Mouse (Mus musculus): ENCODE results near the gene Nav3. TPM values are rescaled to one million over a fixed set of nuclear protein-coding genes. Genes with fewer than 3 reads are reported as not detected.

Nav3 gene
- polyA plus RNA-seq, 1 experiment = not detected

- Histone ChIP-seq H3K4me1 (ENCODE audit: control insufficient read depth, insufficient read depth, low read length) (no peaks in the 10 kb centered on the region), H3K4me3 (ENCODE audit: insufficient read depth, low read length) (no peak overlapping the region), H3K27ac (ENCODE audit: insufficient read depth, low read depth, low read length) (no peak overlapping the region)
- no peak for TF ChIP-seq POLR2A (IDR thresholded peaks at IDR 0.05; ENCODE audit: borderline replicate concordance, low read depth, low read length)
These were observed 24.9 kb downstream of the Nav3 start for GRCm38 (mm10) chr10:110431078-110431477.

DNA sequence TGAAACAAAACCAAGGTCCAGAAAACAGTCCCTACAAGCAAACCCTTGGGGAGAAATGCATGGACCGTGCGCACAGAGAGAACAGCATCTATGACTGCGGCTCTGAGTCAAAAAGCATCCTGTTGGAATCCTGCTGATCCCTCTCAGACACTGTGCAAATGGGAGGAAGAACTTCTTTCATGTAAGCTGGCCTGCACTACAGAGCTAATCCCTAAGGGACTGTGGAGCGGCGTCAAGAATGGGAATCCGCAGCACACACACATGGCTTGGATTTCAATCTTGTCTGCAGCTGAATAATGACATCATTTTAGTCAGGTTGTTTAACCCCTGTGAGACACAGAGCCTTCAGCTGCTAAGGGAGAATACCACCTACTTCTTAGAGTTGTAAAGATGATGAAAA lies 26.4 kb downstream of the Nav3 start:
- Histone ChIP-seq H3K4me1 (ENCODE audit: control insufficient read depth, insufficient read depth, low read length) (no peaks in the 10 kb centered on the region), H3K27ac (ENCODE audit: insufficient read depth, low read depth, low read length) (no peak overlapping the region), H3K4me3 (ENCODE audit: insufficient read depth, low read length) (no peak overlapping the region)
- TF ChIP-seq POLR2A (IDR thresholded peaks at IDR 0.05; ENCODE audit: borderline replicate concordance, low read depth, low read length) (no peak), CTCF (IDR thresholded peaks at IDR 0.05; ENCODE audit: low read depth, low read length) (no peak)

- no peak overlapping the region for H3K27ac ChIP-seq (ENCODE audit: insufficient read depth, low read depth, low read length)
- no peaks in the 10 kb centered on the region for H3K4me1 ChIP-seq (ENCODE audit: control insufficient read depth, insufficient read depth, low read length)
- no peak overlapping the region for H3K4me3 ChIP-seq (ENCODE audit: insufficient read depth, low read length)
- TF ChIP-seq POLR2A (IDR thresholded peaks at IDR 0.05; ENCODE audit: borderline replicate concordance, low read depth, low read length) (no peak), CTCF (IDR thresholded peaks at IDR 0.05; ENCODE audit: low read depth, low read length) (no peak)
These were observed 27.0 kb downstream of the Nav3 start for GRCm38 (mm10) chr10:110429052-110429451.

- TF ChIP-seq CTCF (IDR thresholded peaks at IDR 0.05; ENCODE audit: low read depth, low read length) (no peak), POLR2A (IDR thresholded peaks at IDR 0.05; ENCODE audit: borderline replicate concordance, low read depth, low read length) (no peak)
- Histone ChIP-seq H3K27ac (ENCODE audit: insufficient read depth, low read depth, low read length) (no peak overlapping the region), H3K4me3 (ENCODE audit: insufficient read depth, low read length) (no peak overlapping the region)
These were observed 34.5 kb downstream of the Nav3 start for GRCm38 (mm10) chr10:110421533-110421932.

GRCm38 (mm10) chr10:110417003-110417402 lies 39.0 kb downstream of the Nav3 start:
- TF ChIP-seq CTCF (IDR thresholded peaks at IDR 0.05; ENCODE audit: low read depth, low read length) (no peak), POLR2A (IDR thresholded peaks at IDR 0.05; ENCODE audit: borderline replicate concordance, low read depth, low read length) (no peak)
- Histone ChIP-seq H3K27ac (ENCODE audit: insufficient read depth, low read depth, low read length) (no peak overlapping the region), H3K4me3 (ENCODE audit: insufficient read depth, low read length) (no peak overlapping the region), H3K4me1 (ENCODE audit: control insufficient read depth, insufficient read depth, low read length) (no peaks in the 10 kb centered on the region)

More at GRCm38 (mm10) chr10:110421533-110421932, 34.5 kb downstream of the Nav3 start:
- H3K4me1 ChIP-seq (ENCODE audit: control insufficient read depth, insufficient read depth, low read length) = no peaks in the 10 kb centered on the region

GRCm38 (mm10) chr10:110415624-110416023 lies 40.4 kb downstream of the Nav3 start:
- Histone ChIP-seq H3K27ac (ENCODE audit: insufficient read depth, low read depth, low read length) (no peak overlapping the region), H3K4me1 (ENCODE audit: control insufficient read depth, insufficient read depth, low read length) (no peaks in the 10 kb centered on the region), H3K4me3 (ENCODE audit: insufficient read depth, low read length) (no peak overlapping the region)
- TF ChIP-seq POLR2A (IDR thresholded peaks at IDR 0.05; ENCODE audit: borderline replicate concordance, low read depth, low read length) = no peak
- TF ChIP-seq CTCF (IDR thresholded peaks at IDR 0.05; ENCODE audit: low read depth, low read length) = no peak

GRCm38 (mm10) chr10:110413281-110413897 lies 42.6 kb downstream of the Nav3 start:
- Histone ChIP-seq H3K27ac (ENCODE audit: insufficient read depth, low read depth, low read length) (no peak overlapping the region), H3K4me1 (ENCODE audit: control insufficient read depth, insufficient read depth, low read length) (no peaks in the 10 kb centered on the region)

DNA sequence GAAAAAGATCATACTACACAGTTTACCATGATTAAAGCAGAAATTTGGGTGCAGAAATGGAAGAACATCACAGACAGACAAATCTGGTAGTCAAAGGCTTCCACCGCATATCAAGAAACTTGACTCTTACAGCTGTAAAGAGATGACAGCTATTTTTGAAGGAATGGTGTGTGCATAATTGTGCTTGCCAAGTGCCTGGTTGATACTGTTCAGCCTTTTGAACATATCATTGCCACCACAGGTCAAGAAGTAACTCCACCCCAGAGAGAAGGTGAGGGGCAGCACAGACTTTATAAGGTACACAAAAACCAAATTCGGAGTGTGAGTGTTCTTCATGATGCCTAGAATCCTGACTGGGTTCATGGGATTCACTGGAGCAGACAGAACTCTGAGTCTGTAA lies 53.1 kb downstream of the Nav3 start:
- no peak overlapping the region for H3K27ac ChIP-seq (ENCODE audit: insufficient read depth, low read depth, low read length)
- no peaks in the 10 kb centered on the region for H3K4me1 ChIP-seq (ENCODE audit: control insufficient read depth, insufficient read depth, low read length)
- TF ChIP-seq CTCF (IDR thresholded peaks at IDR 0.05; ENCODE audit: low read depth, low read length) (no peak), POLR2A (IDR thresholded peaks at IDR 0.05; ENCODE audit: borderline replicate concordance, low read depth, low read length) (no peak)
- no peak overlapping the region for H3K4me3 ChIP-seq (ENCODE audit: insufficient read depth, low read length)

More at GRCm38 (mm10) chr10:110413281-110413897, 42.6 kb downstream of the Nav3 start:
- TF ChIP-seq CTCF (IDR thresholded peaks at IDR 0.05; ENCODE audit: low read depth, low read length) = no peak
- TF ChIP-seq POLR2A (IDR thresholded peaks at IDR 0.05; ENCODE audit: borderline replicate concordance, low read depth, low read length) = no peak
- H3K4me3 ChIP-seq (ENCODE audit: insufficient read depth, low read length) = no peak overlapping the region

- H3K4me3 ChIP-seq (ENCODE audit: insufficient read depth, low read length) = no peak overlapping the region
- no peaks in the 10 kb centered on the region for H3K4me1 ChIP-seq (ENCODE audit: control insufficient read depth, insufficient read depth, low read length)
- H3K27ac ChIP-seq (ENCODE audit: insufficient read depth, low read depth, low read length) = no peak overlapping the region
These were observed 55.4 kb downstream of the Nav3 start for GRCm38 (mm10) chr10:110400642-110401041.

GRCm38 (mm10) chr10:110398643-110399042 lies 57.4 kb downstream of the Nav3 start:
- Histone ChIP-seq H3K4me3 (ENCODE audit: insufficient read depth, low read length) (no peak overlapping the region), H3K27ac (ENCODE audit: insufficient read depth, low read depth, low read length) (no peak overlapping the region), H3K4me1 (ENCODE audit: control insufficient read depth, insufficient read depth, low read length) (no peaks in the 10 kb centered on the region)
- TF ChIP-seq CTCF (IDR thresholded peaks at IDR 0.05; ENCODE audit: low read depth, low read length) = no peak
- TF ChIP-seq POLR2A (IDR thresholded peaks at IDR 0.05; ENCODE audit: borderline replicate concordance, low read depth, low read length) = no peak

More at GRCm38 (mm10) chr10:110400642-110401041, 55.4 kb downstream of the Nav3 start:
- no peak for TF ChIP-seq POLR2A (IDR thresholded peaks at IDR 0.05; ENCODE audit: borderline replicate concordance, low read depth, low read length)
- TF ChIP-seq CTCF (IDR thresholded peaks at IDR 0.05; ENCODE audit: low read depth, low read length) = no peak
